Mouse (Mus musculus) cortical plate, adult 2 months (tissue): ENCODE measurements around the gene Tmc5. TPM values are rescaled to one million over a fixed set of nuclear protein-coding genes. Genes with fewer than 3 reads are reported as not detected.
A peak's percentile ranks its signal among the peaks of the same experiment; 100 is the strongest.

Experiments used
- H3K27ac ChIP-seq: fragments of 200-500 bp; 2 replicates; pipeline ENCODE4 v1.5.1; 2012; ENCODE audit warnings: low read length, control low read depth, inconsistent platforms; ENCODE audit not compliant: insufficient read depth
- H3K4me1 ChIP-seq: fragments of 200-500 bp; 2 replicates; pipeline ENCODE4 v1.6.1; 2011; ENCODE audit warnings: low read length; ENCODE audit not compliant: control insufficient read depth, insufficient read depth
- H3K4me3 ChIP-seq: fragments of 200-500 bp; 2 replicates; pipeline ENCODE4 v1.5.1; 2011; ENCODE audit warnings: mild to moderate bottlenecking, low read length, control low read depth; ENCODE audit not compliant: insufficient read depth
- CTCF ChIP-seq: fragments of 200-500 bp; IDR thresholded peaks from 2 replicates; pipeline ENCODE4 v1.5.1; 2011; ENCODE audit warnings: mild to moderate bottlenecking, control low read depth, low read length; ENCODE audit not compliant: insufficient read depth; ENCODE audit errors: extremely low read depth
- POLR2A ChIP-seq: fragments of 200-500 bp; IDR thresholded peaks from 2 replicates; pipeline ENCODE4 v1.6.1; 2011; ENCODE audit warnings: mild to moderate bottlenecking, low read length, control low read depth; ENCODE audit not compliant: insufficient read depth; ENCODE audit errors: extremely low read depth
- polyA plus RNA-seq: library from polyadenylated mRNA; depleted of rRNA; stranded (reverse); fragments of >200 nt; gene quantifications from 2 replicates; pipeline ENCODE4 v1.2.3, GENCODE M21; 2012; rRNA removed

Gene Tmc5
- polyA plus RNA-seq, 1 experiment: 0.15 TPM

DNA sequence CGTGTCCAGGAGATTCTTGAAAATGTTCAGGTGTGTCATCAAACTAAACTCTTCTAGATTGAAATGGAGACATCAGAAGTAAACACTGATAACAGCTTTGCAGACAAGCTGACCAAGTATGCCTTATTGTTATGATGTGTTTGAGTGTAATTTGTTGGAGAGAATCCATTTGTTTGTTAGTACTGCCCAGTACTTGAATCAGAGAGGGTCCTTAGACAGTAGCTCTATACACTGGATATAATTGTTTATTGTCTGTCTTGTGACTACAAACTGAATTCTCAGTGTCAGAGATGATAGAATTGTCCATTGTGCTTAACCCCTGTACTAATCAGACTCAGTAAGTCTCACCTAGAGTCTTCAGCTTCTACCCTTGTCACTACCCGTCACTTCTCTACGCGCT, 121.0 kb downstream of the Tmc5 start:
- TF ChIP-seq CTCF (no peak), POLR2A (no peak)
- peaks cover 2% of the 10 kb centered on the region for H3K4me1 ChIP-seq
- H3K27ac ChIP-seq: peak overlapping the region; percentile 91
- no peak overlapping the region for H3K4me3 ChIP-seq

GRCm38 (mm10) chr7:118723927-118724326, 126.8 kb downstream of the Tmc5 start:
- no peaks in the 10 kb centered on the region for H3K4me1 ChIP-seq
- H3K27ac ChIP-seq: no peak overlapping the region
- no peak overlapping the region for H3K4me3 ChIP-seq
- TF ChIP-seq POLR2A: no peak
- TF ChIP-seq CTCF: no peak

Other genes with a start within 250 kb of the Tmc5 start
- 55.1 and 55.8 TPM in 2 replicates for gene Syt17, start 149.1 kb upstream of the Tmc5 start, polyA plus RNA-seq
- 2.6 and 2.7 TPM in 2 replicates for gene Itpripl2, start 105.3 kb upstream of the Tmc5 start, polyA plus RNA-seq
- 54.5 and 55.7 TPM in 2 replicates for gene Coq7, start 63.9 kb upstream of the Tmc5 start, polyA plus RNA-seq
- 12.9 and 14.1 TPM in 2 replicates for gene Tmc7, start 12.6 kb upstream of the Tmc5 start, polyA plus RNA-seq
- gene Gde1, start 108.5 kb downstream of the Tmc5 start, polyA plus RNA-seq: 407 and 416 TPM in 2 replicates
- gene Ccp110, start 115.3 kb downstream of the Tmc5 start, polyA plus RNA-seq: 54.9 and 56.4 TPM in 2 replicates
- gene Vps35l, start 142.9 kb downstream of the Tmc5 start, polyA plus RNA-seq: 55.8 and 57.4 TPM in 2 replicates